In the genomic region with DNA sequence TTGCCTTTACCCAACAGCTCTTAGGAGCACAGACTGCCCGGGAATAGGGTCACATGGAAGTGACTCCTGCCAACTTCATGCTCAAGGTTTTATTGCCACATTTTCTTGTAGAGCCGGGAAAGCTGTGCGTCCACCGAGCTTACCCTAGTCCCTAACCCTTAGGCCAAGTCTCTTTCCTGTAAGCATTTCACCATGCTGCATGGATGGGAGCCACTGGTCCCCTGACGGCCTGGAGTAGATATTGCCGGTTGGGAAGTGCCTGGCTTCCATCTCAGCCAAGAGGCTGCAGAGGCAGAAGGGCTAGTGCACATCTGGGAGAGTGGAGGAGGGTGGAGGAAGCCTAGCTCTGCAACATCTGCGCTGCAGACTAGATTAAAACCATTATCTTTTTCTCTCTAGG, we compare ENCODE assay signal across 30 mouse cellular contexts. TPM values are rescaled to one million over a fixed set of nuclear protein-coding genes. Genes with fewer than 3 reads are reported as not detected.
DNase-seq lines count a peak whose midpoint lies in the region; ATAC-seq and TF ChIP-seq lines count a peak whose summit lies in the region.
"Had no signal": no experiment of that assay in that cellular context is flagged by ENCODE, and none has a peak within 500 bp of the region (broad histone marks: within the 10 kb centered on the region; RNA-seq: fewer than 3 reads in every experiment).

No protein-coding gene starts in this region.

- no peak overlapping the region for H3K4me3 ChIP-seq in heart, embryonic 11.5 days (ENCODE audit: low read depth, low read length)
- no peak overlapping the region for H3K4me3 ChIP-seq in layer of hippocampus, adult 2 months
- H3K4me3 ChIP-seq: embryonic facial prominence, embryonic 12.5 days; hindbrain, embryonic 10.5 days; limb, embryonic 10.5 days; limb, embryonic 15.5 days; liver, embryonic 13.5 days; megakaryocyte, embryonic 14.5 days; midbrain, embryonic 12.5 days; myocyte; neural tube, embryonic 12.5 days had no signal

- H3K9ac ChIP-seq in heart, embryonic 11.5 days (ENCODE audit: low read depth, low read length): no peak overlapping the region
- H3K9ac ChIP-seq: embryonic facial prominence, embryonic 12.5 days; limb, embryonic 15.5 days; liver, embryonic 13.5 days; midbrain, embryonic 12.5 days; neural tube, embryonic 12.5 days had no signal

- no peak for TF ChIP-seq CTCF in layer of hippocampus, adult 2 months (conservative IDR thresholded peaks at IDR 0.05)

- no peaks in the 10 kb centered on the region for H3K27me3 ChIP-seq in heart, embryonic 11.5 days (ENCODE audit: control insufficient read depth, insufficient read depth, low read length)
- H3K27me3 ChIP-seq: limb, embryonic 15.5 days; neural tube, embryonic 12.5 days had no signal

- WGBS in heart, embryonic 11.5 days (ENCODE audit: insufficient replicate concordance): 66% methylated on average over 7 of the region's 7 CpGs

- DNase-seq in heart, adult 11 months: peak; percentile 96
- no peak for DNase-seq in layer of hippocampus, adult 2 months (ENCODE audit: low spot score in 2 of 2)
- no peak for DNase-seq in layer of hippocampus, adult 8-10 months (ENCODE audit: low spot score in 2 of 2)
- peak; percentile 32 for DNase-seq in gastrocnemius, postnatal 10 days
- no peak for DNase-seq in urinary bladder, postnatal 4 days (ENCODE audit: low spot score in 2 of 2)
- DNase-seq in spleen, adult 12 weeks (ENCODE audit: low spot score): no peak
- DNase-seq: B cell, adult 2 months; cerebellum, adult 11-12 months; cerebellum, adult 9-11 months; embryo, embryonic 11 days; kidney, adult 2 months; kidney, postnatal 36 days; layer of hippocampus, adult 9-11 months; liver, embryonic 13.5 days; lung, postnatal 4 days; thymus, adult 18-20 months; thymus, postnatal 25 days had no signal

- H3K27ac ChIP-seq in heart, embryonic 11.5 days (ENCODE audit: low read depth, low read length): no peak overlapping the region
- 0 out of 2 replicates have a peak overlapping the region, but pooled peaks have one; percentile 10 for H3K27ac ChIP-seq in layer of hippocampus, adult 2 months
- H3K27ac ChIP-seq: embryonic facial prominence, embryonic 12.5 days; hindbrain, embryonic 10.5 days; limb, embryonic 10.5 days; limb, embryonic 15.5 days; liver, embryonic 13.5 days; midbrain, embryonic 12.5 days; neural tube, embryonic 12.5 days; stomach, postnatal 0 days had no signal

- H3K4me2 ChIP-seq in heart, embryonic 11.5 days: no peak overlapping the region
- H3K4me2 ChIP-seq: embryonic facial prominence, embryonic 12.5 days; limb, embryonic 15.5 days; liver, embryonic 13.5 days; midbrain, embryonic 12.5 days; neural tube, embryonic 12.5 days had no signal

- H3K9me3 ChIP-seq in heart, embryonic 11.5 days (replicated peaks; ENCODE audit: control insufficient read depth, low read length): no peaks in the 10 kb centered on the region
- H3K9me3 ChIP-seq: embryonic facial prominence, embryonic 12.5 days; hindbrain, embryonic 10.5 days; limb, embryonic 10.5 days; limb, embryonic 15.5 days; liver, embryonic 13.5 days; megakaryocyte, embryonic 14.5 days; midbrain, embryonic 12.5 days; neural tube, embryonic 12.5 days had no signal

- ATAC-seq in heart, embryonic 11.5 days (replicated peaks; ENCODE audit: insufficient number of reproducible peaks, low FRiP score, low TSS enrichment): no peak
- ATAC-seq: forebrain, embryonic 14.5 days; hindbrain, embryonic 16.5 days; lung, postnatal 0 days had no signal

- H3K4me1 ChIP-seq in heart, embryonic 11.5 days (ENCODE audit: control insufficient read depth, insufficient read depth, low read length): peaks cover 11% of the 10 kb centered on the region
- H3K4me1 ChIP-seq: liver, embryonic 13.5 days had no signal

- H3K36me3 ChIP-seq in heart, embryonic 11.5 days (ENCODE audit: control insufficient read depth, insufficient read depth, low read length): no peaks in the 10 kb centered on the region
- H3K36me3 ChIP-seq: embryonic facial prominence, embryonic 12.5 days; hindbrain, embryonic 10.5 days; limb, embryonic 10.5 days; limb, embryonic 15.5 days; liver, embryonic 13.5 days; midbrain, embryonic 12.5 days; neural tube, embryonic 12.5 days had no signal

RNA-seq across cellular contexts. Expression of gene Adcy5, which starts 14.8 kb away (rescaled TPM):
- 5.6 and 6.0 TPM in 2 replicates for polyA plus RNA-seq in heart, embryonic 11.5 days (2014; fragmentation: Nextera tagmentation; extraction: Ambion mirVana)
- total RNA-seq in layer of hippocampus, adult 2 months (2021): 10 to 100 TPM; 74.3 to 76.8 TPM
- 10 to 100 TPM; 71.1 to 81.2 (median 79.8) TPM for total RNA-seq in layer of hippocampus, adult 8-10 months (2022)
- total RNA-seq in gastrocnemius, postnatal 10 days (2021): 1 to 10 TPM; 2.4 to 3.1 TPM
- polyA plus RNA-seq: myocyte had no signal

Comparison
In these comparisons a context has a peak if more than half of its experiments do, and no peak if none do; other contexts are left out.
1. DNase-seq: peak in heart, adult 11 months (single experiment) and gastrocnemius, postnatal 10 days (single experiment); none in layer of hippocampus, adult 2 months (0 of 2), layer of hippocampus, adult 8-10 months (0 of 2), urinary bladder, postnatal 4 days (0 of 2) and spleen, adult 12 weeks (single experiment).
2. RNA of gene Adcy5, which starts 14.8 kb away (total RNA-seq): 71.1 to 81.2 TPM in layer of hippocampus, adult 8-10 months and 74.3 to 76.8 TPM in layer of hippocampus, adult 2 months; 2.4 to 3.1 TPM in gastrocnemius, postnatal 10 days; every median in the first group is over 10 times any median in the second.